Mouse (Mus musculus) ES-Bruce4 (cell line): Measurements from ENCODE around the gene Pgr15l.

Experiments used
- CTCF ChIP-seq: IDR thresholded peaks from one replicate; pipeline ENCODE4 v1.8.1; 2011; ENCODE audit warnings: low read depth, low read length
- EP300 ChIP-seq: IDR thresholded peaks from 2 replicates; pipeline ENCODE4 v1.6.1; 2011; ENCODE audit warnings: low read depth, low read length; ENCODE audit not compliant: insufficient read depth
- POLR2A ChIP-seq: IDR thresholded peaks from one replicate; pipeline ENCODE4 v1.8.1; 2011; ENCODE audit warnings: low read length; ENCODE audit not compliant: insufficient read depth

GRCm38 (mm10) chrX:97069816-97070215 is 2.6 kb upstream of the Pgr15l start:
- no peak for TF ChIP-seq EP300
- no peak for TF ChIP-seq POLR2A
- no peak for TF ChIP-seq CTCF
